Mouse (Mus musculus): ENCODE measurements around the gene Havcr1. TPM values are rescaled to one million over a fixed set of nuclear protein-coding genes. Genes with fewer than 3 reads are reported as not detected.
"Not testable (repeated sequence)": the region's sequence is repeated elsewhere in the genome, so short reads cannot be mapped to it uniquely, and the experiment has no call there.

Gene Havcr1
- polyA plus RNA-seq (2011; ENCODE audit: insufficient read length, low read depth, missing spikeins) = not detected in 2 replicates

- not testable (repeated sequence) for H3K27ac ChIP-seq (ENCODE audit: insufficient read depth, low read length); H3K4me3 ChIP-seq (ENCODE audit: insufficient read depth, low read length); H3K4me1 ChIP-seq (ENCODE audit: control insufficient read depth, insufficient read depth, low read length)
Measured at GRCm38 (mm10) chr11:46735076-46735475, at the start of gene Havcr1. Gene Havcr1 (plus strand): TSS chr11:46735080.

DNA sequence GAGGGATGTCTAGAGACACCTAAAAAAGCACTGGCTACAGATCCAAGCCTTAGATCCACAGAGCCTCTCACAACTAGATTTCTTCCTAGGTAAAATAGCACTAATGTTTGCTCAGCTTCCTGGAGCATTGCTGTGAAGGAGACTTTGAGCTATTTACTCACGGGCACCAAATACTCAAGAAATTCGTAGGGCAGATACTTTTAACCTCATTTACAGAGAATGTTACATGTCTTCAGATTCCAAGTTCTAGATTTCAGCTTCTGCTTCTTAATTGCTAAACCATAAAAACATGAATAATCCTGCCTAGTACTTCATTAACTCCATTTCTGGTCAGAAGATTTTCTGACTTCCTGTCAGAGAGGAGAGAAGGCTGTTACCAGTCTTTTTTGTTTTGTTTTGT is 44.7 kb upstream of the Havcr1 start:
- peaks cover 3% of the 10 kb centered on the region; the same call in 1 of the 2 replicates for H3K4me1 ChIP-seq (ENCODE audit: control insufficient read depth, insufficient read depth, low read length)
- no peak for TF ChIP-seq POLR2A (IDR thresholded peaks at IDR 0.05; ENCODE audit: low read depth, low read length)
- TF ChIP-seq CTCF (IDR thresholded peaks at IDR 0.05; ENCODE audit: borderline replicate concordance, insufficient read depth, low read length) = no peak
- H3K27ac ChIP-seq (ENCODE audit: insufficient read depth, low read length) = no peak overlapping the region
- no peak overlapping the region for H3K4me3 ChIP-seq (ENCODE audit: insufficient read depth, low read length)

GRCm38 (mm10) chr11:46695849-46696248 is 39.0 kb upstream of the Havcr1 start:
- H3K4me3 ChIP-seq (ENCODE audit: insufficient read depth, low read length); H3K27ac ChIP-seq (ENCODE audit: insufficient read depth, low read length); H3K4me1 ChIP-seq (ENCODE audit: control insufficient read depth, insufficient read depth, low read length): not testable (repeated sequence)

GRCm38 (mm10) chr11:46697433-46698277 is 37.2 kb upstream of the Havcr1 start:
- TF ChIP-seq CTCF (IDR thresholded peaks at IDR 0.05; ENCODE audit: borderline replicate concordance, insufficient read depth, low read length) (no peak), POLR2A (IDR thresholded peaks at IDR 0.05; ENCODE audit: low read depth, low read length) (no peak)
- Histone ChIP-seq H3K27ac (ENCODE audit: insufficient read depth, low read length) (no peak overlapping the region), H3K4me1 (ENCODE audit: control insufficient read depth, insufficient read depth, low read length) (peaks cover 3% of the 10 kb centered on the region; the same call in 1 of the 2 replicates), H3K4me3 (ENCODE audit: insufficient read depth, low read length) (no peak overlapping the region)

- H3K27ac ChIP-seq (ENCODE audit: insufficient read depth, low read length) = no peak overlapping the region
- no peak for TF ChIP-seq POLR2A (IDR thresholded peaks at IDR 0.05; ENCODE audit: low read depth, low read length)
- TF ChIP-seq CTCF (IDR thresholded peaks at IDR 0.05; ENCODE audit: borderline replicate concordance, insufficient read depth, low read length) = no peak
- no peak overlapping the region for H3K4me3 ChIP-seq (ENCODE audit: insufficient read depth, low read length)
- H3K4me1 ChIP-seq (ENCODE audit: control insufficient read depth, insufficient read depth, low read length) = no peaks in the 10 kb centered on the region
Measured at GRCm38 (mm10) chr11:46698278-46698655, 36.6 kb upstream of the Havcr1 start.

GRCm38 (mm10) chr11:46698830-46699229 is 36.0 kb upstream of the Havcr1 start:
- no peak for TF ChIP-seq POLR2A (IDR thresholded peaks at IDR 0.05; ENCODE audit: low read depth, low read length)
- TF ChIP-seq CTCF (IDR thresholded peaks at IDR 0.05; ENCODE audit: borderline replicate concordance, insufficient read depth, low read length) = no peak
- no peak overlapping the region for H3K4me3 ChIP-seq (ENCODE audit: insufficient read depth, low read length)
- H3K4me1 ChIP-seq (ENCODE audit: control insufficient read depth, insufficient read depth, low read length) = no peaks in the 10 kb centered on the region
- no peak overlapping the region for H3K27ac ChIP-seq (ENCODE audit: insufficient read depth, low read length)

DNA sequence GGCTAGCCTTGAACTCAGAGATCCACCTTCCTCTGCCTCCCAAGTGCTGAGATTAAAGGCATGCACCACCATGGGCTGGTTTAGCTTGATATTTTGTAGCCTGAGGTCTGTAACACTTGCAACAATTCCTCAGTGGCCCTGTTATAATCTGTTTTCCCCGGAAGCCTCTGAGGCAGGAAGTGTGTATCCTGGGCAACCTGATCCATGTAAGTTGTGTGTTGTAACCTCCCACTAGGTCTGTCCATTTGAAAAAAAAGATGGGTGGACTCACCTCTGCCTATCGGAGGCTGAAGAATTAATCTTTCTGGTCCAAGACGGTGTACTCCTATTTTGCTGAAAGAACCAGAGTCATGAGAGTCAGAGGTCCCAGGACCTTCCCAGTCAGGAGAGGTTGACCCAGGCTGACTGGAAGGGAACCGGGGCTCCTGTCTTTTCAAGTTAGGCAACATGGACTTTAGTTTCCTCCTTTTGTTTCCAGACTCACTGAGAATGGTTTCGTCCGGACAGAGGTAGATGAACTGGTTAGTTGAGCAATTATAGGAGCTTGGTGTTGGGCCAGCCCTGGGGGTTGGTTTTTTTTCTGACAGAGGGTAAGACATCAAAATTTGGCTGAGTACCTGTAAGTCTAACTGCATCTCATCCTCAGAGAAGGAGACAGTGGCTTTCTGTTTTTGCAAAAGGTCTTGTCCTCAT is 28.1 kb upstream of the Havcr1 start, which contains the start of gene Timd2:
TSS of gene Timd2 (minus strand) at position 398 of the 693 bp plus-strand sequence.
- no peak within 1 kb of the TSS for H3K4me3 ChIP-seq (ENCODE audit: insufficient read depth, low read length)
- H3K27ac ChIP-seq (ENCODE audit: insufficient read depth, low read length) = no peak within 1 kb of the TSS
- TF ChIP-seq POLR2A (IDR thresholded peaks at IDR 0.05; ENCODE audit: low read depth, low read length) = no peak
- H3K4me1 ChIP-seq (ENCODE audit: control insufficient read depth, insufficient read depth, low read length) = no peaks in the 10 kb centered on the region

GRCm38 (mm10) chr11:46731541-46732070 is 3.3 kb upstream of the Havcr1 start:
- Histone ChIP-seq H3K4me1 (ENCODE audit: control insufficient read depth, insufficient read depth, low read length) (no peaks in the 10 kb centered on the region), H3K27ac (ENCODE audit: insufficient read depth, low read length) (no peak overlapping the region), H3K4me3 (ENCODE audit: insufficient read depth, low read length) (no peak overlapping the region)
- TF ChIP-seq CTCF (IDR thresholded peaks at IDR 0.05; ENCODE audit: borderline replicate concordance, insufficient read depth, low read length) = no peak

- no peak overlapping the region for H3K27ac ChIP-seq (ENCODE audit: insufficient read depth, low read length)
- H3K4me3 ChIP-seq (ENCODE audit: insufficient read depth, low read length) = no peak overlapping the region
- no peaks in the 10 kb centered on the region for H3K4me1 ChIP-seq (ENCODE audit: control insufficient read depth, insufficient read depth, low read length)
- TF ChIP-seq CTCF (IDR thresholded peaks at IDR 0.05; ENCODE audit: borderline replicate concordance, insufficient read depth, low read length) (no peak), POLR2A (IDR thresholded peaks at IDR 0.05; ENCODE audit: low read depth, low read length) (no peak)
Measured at GRCm38 (mm10) chr11:46733242-46733789, 1.6 kb upstream of the Havcr1 start.

GRCm38 (mm10) chr11:46734617-46735016 is 263 bp upstream of the Havcr1 start:
- Histone ChIP-seq H3K4me1 (ENCODE audit: control insufficient read depth, insufficient read depth, low read length) (no peaks in the 10 kb centered on the region), H3K4me3 (ENCODE audit: insufficient read depth, low read length) (no peak overlapping the region), H3K27ac (ENCODE audit: insufficient read depth, low read length) (no peak overlapping the region)
- TF ChIP-seq CTCF (IDR thresholded peaks at IDR 0.05; ENCODE audit: borderline replicate concordance, insufficient read depth, low read length) (no peak), POLR2A (IDR thresholded peaks at IDR 0.05; ENCODE audit: low read depth, low read length) (no peak)

Data from embryonic fibroblast, embryonic 13.5 days (primary cell).